Mouse (Mus musculus) heart, adult 2 months (tissue): ENCODE results near the gene Olfr1024.

Source experiments
- CTCF ChIP-seq: fragments of 200-600 bp; IDR thresholded peaks from 2 replicates; pipeline ENCODE4 v1.8.1; 2022; ENCODE audit warnings: antibody characterized with exemption, mild to moderate bottlenecking, moderate library complexity
- EP300 ChIP-seq: fragments of 200-500 bp; IDR thresholded peaks from 2 replicates; pipeline ENCODE4 v1.6.1; 2011; ENCODE audit warnings: low read depth, low read length, control low read depth; ENCODE audit not compliant: insufficient read depth
- POLR2A ChIP-seq: fragments of 200-500 bp; IDR thresholded peaks from 2 replicates; pipeline ENCODE4 v1.6.1; 2011; ENCODE audit warnings: mild to moderate bottlenecking, low read depth, low read length, control low read depth; ENCODE audit not compliant: insufficient read depth

GRCm38 (mm10) chr2:85921258-85921657 is 16.4 kb upstream of the Olfr1024 start, which contains the start of gene Olfr1026:
- TF ChIP-seq POLR2A = no peak
- no peak for TF ChIP-seq CTCF
- TF ChIP-seq EP300 = no peak
